Comparison of ENCODE assay signal across 11 mouse cellular contexts in the genomic region with DNA sequence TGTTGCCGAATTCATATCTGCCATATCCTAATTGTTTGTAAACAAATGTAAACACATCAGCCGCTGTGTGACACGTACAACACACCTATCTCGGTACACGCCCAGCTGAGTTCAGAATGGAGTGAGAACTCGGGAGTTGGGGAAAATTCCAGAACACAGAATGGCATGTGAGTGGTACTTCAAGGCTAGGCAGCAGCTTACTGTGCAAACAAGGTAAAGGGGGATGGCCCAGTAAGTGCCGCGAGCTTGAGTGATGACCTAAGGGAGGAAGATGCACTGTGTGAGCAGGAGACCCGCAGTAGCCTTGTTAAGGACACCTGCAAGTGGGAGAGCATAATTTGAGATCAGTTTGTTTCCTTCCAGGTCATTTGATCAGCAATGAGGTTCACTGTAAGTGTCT.
"Had no signal": no experiment of that assay in that cellular context is flagged by ENCODE, and none has a peak within 500 bp of the region (broad histone marks: within the 10 kb centered on the region; RNA-seq: fewer than 3 reads in every experiment).

No protein-coding gene starts in this region.

- H3K4me2 ChIP-seq: liver, embryonic 11.5 days; liver, embryonic 15.5 days; midbrain, embryonic 13.5 days; neural tube, embryonic 15.5 days had no signal

- ATAC-seq: intestine, postnatal 0 days; midbrain, embryonic 13.5 days had no signal

- H3K27me3 ChIP-seq: liver, embryonic 15.5 days; midbrain, embryonic 13.5 days; neural tube, embryonic 15.5 days had no signal

- H3K4me3 ChIP-seq: limb, embryonic 10.5 days; liver, embryonic 15.5 days; midbrain, embryonic 13.5 days; myocyte; neural tube, embryonic 15.5 days had no signal

- H3K9ac ChIP-seq: liver, embryonic 15.5 days; midbrain, embryonic 13.5 days; neural tube, embryonic 15.5 days had no signal

- H3K4me1 ChIP-seq: limb, embryonic 10.5 days; liver, embryonic 15.5 days; midbrain, embryonic 13.5 days; neural tube, embryonic 15.5 days had no signal

- H3K36me3 ChIP-seq: limb, embryonic 10.5 days; liver, embryonic 15.5 days; midbrain, embryonic 13.5 days; neural tube, embryonic 15.5 days had no signal

- H3K27ac ChIP-seq: limb, embryonic 10.5 days; liver, embryonic 15.5 days; midbrain, embryonic 13.5 days; neural tube, embryonic 15.5 days had no signal

- DNase-seq: kidney, postnatal 4 days; right cerebral cortex, adult 18-20 months; spleen, adult 18-20 months; thymus, postnatal 36 days had no signal

- H3K9me3 ChIP-seq: limb, embryonic 10.5 days; liver, embryonic 15.5 days; midbrain, embryonic 13.5 days; neural tube, embryonic 15.5 days had no signal
